Mouse (Mus musculus) c-Kit-positive CD71-positive TER-119-negative erythroid progenitor cells, embryonic 14.5 days (primary cell): ENCODE measurements around the gene Gm37240.

ENCODE experiments used
- DNase-seq: peaks from one replicate; pipeline ENCODE4 v3.0.0-alpha.2; 2013; ENCODE audit warnings: low read depth

Gene Gm37240

DNA sequence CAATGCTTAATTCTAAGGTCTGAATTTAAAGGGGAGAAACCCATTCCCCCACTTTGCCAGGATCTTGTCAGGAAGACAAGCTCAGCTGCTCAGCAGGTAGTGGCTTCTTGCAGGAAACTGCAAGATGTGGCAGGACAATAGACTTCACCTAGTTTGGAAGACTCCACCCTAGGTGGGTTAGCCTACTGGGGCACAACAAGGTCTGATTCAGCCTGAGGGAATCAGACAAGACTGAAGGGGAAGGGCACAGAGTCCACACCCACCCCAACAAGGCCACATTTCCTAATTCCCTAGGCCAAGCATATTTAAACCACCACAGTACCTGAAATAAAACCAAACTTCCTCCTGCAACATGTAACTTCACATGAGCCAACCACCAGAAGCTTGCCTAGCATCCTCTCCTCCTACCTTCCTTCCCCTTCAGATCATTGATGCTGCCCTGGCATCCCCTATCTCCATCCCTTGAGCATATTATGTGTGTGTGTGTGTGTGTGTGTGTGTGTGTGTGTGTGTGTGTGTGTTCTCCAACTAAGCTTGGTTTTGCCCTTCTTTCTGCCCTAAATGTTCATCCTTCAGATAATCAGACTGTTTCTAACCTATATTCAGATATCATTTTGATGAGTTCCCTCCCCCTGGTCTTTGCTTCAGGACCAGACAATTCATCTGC lies 489.4 kb downstream of the Gm37240 start:
- DNase-seq: no peak

- DNase-seq: no peak
These were observed 493.9 kb downstream of the Gm37240 start for GRCm38 (mm10) chr3:85393395-85393794.

DNA sequence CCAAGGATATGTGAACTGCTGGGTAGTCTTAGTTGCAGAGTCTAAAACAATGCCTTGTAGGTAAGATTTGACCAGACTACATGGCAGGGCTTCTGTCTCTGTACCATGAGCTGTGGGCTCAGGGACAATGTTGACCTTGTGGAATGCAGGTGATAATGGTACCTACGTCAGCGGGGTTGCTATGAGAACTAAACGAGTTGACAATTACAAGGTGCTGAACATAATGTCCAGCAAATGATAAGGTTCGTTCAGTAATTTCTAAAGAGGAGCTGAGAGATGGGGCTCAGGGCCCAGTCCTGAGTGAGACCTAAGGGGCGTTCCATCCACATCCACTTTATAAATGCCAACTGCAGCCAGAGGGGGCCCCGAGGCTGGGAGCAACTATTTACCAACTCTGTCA lies 495.6 kb downstream of the Gm37240 start:
- no peak for DNase-seq

DNA sequence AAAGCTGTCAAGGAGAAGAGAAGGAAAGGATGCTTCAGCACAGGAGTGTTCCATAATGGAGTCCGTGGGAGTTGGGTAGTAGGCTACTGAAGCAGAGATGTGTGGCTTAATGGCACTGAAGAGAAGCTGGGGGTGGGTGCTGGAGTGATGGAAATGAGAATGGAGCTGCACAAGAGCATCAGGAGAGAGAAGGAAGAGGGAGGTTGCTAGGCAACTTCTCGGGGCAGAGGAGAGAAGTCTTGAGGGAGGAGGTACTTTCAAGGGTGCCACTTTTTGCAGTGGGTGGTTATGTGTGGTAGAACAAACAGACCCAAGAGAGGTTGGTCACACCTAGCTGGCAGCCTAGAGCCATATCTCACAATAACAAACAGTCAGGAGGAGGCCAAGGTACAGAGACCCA lies 496.2 kb downstream of the Gm37240 start:
- DNase-seq: no peak

DNA sequence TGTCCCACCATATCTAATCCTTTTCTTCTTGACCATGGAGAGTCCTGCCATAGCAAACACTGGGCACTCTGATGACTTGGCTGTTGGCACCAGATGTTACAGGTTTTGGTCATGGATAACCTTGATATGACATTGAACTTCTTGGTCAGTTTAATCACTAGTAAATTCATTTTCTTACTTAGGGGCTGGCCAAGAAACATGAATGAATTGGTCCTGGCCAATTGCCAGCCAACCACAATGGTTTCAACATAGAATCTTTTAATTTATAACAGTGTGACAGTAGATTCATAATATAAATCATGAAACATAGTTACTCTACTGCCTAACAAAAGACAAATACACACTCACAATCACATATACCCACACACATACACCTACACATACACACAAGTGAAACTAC lies 501.9 kb downstream of the Gm37240 start:
- no peak for DNase-seq

GRCm38 (mm10) chr3:85383330-85383729 lies 504.0 kb downstream of the Gm37240 start:
- DNase-seq: no peak

DNA sequence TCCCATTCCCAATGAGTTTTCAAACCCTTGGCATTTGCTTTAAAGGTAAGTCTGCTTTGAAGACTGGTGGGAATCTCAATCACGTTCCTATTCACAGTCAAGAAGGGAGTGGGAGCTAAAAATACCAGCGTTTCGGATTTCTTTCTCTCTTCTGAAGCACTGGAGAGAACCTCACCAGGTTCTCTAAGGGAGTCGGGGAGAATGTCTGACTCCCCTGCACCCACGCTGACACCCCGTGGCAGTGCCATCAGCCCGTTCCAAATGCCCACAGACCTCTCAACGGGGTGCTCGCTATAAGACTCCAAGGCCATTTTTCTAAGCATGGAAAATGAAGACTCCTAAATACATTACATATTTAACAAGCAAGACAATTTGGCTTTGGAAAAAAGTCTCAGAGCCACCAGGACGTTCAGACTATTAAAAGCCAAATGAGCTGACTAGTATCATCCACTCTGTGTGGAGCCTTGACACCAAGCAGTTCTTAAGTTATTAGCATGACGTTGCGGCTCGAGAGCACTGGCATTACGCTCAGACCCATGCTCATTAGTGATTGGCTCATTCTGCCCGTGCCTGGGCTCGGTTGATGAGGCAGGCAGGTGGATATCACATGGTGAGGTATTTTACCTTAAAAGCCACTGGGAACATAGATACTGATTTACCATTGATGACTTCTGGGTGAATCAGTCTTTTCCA lies 508.5 kb downstream of the Gm37240 start:
- DNase-seq: no peak

DNA sequence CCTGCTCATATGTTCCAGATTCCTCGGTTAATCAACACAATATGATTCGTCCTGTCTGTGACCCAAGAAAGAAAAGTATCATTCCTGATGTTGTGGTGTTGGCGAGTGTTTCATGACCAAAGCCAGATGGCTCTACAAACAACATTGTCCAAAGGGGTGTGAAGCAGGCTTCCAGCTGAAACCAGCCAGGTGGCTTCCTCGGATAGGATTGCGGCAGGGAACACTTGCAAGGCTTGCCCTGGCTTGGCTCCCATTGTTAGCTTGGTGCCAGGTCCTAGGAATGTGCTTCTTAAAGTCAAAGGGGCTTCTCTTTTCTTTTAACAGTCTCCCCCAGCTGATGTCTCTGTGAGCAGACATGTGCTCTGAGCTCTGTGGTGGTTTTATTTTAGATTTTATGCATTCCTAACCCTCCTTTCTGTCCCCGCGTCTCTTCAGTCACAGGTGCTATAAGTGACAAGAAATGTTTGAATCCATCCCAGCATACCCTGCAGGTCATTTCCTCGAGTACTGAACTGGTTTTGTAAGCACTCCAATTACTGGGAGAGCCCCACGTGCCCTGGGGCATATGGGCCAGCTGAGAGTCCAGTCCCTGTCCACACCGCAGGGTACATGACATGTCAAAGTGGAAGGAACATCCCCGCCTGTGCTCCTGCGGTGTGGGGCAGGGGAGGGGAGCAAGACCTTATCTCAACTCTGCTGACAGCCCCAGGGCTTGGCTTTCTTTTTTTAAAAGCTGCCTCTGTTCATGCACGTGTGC lies 509.2 kb downstream of the Gm37240 start:
- no peak for DNase-seq

GRCm38 (mm10) chr3:85377505-85377904 lies 509.8 kb downstream of the Gm37240 start:
- no peak for DNase-seq

DNA sequence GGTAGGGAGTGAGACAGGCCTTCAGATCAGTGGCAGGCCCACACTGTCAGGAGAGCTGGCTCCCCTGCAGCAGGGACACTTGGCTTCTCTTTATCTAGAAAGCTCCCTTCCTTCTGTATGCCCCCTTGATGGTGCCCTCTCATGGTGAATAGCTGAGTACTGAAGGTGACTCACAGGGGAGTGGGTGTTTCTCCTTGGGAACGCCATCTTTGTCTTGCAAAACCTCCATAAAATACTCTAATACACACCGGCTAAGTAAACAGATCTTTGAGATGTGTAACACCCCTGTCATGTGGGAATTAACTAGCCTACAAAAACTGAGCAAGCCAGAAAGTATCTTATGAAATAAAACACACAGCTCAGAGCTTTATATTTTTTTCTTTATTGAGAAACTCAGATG lies 510.8 kb downstream of the Gm37240 start:
- no peak for DNase-seq

- DNase-seq: no peak
These were observed 514.3 kb downstream of the Gm37240 start for GRCm38 (mm10) chr3:85373039-85373438.

DNA sequence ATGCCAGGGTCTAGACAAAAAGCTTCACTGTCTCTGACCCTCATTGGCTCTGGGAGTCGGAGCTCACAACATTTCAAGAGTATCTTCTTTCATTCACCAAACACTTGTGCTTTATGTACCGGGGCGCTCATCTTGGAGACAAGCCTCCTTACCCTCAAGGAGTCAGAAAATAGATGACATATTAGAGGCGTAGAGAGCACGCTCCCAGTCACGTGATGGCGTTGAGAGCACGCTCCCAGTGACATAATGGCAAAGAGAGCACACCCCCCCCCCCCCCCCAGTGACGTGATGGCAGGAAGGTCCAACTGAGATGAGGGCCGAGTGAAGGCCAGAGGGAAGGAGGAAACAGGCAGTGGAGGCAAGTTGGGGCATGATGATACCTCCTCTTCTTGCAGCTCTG lies 517.5 kb downstream of the Gm37240 start:
- no peak for DNase-seq

DNA sequence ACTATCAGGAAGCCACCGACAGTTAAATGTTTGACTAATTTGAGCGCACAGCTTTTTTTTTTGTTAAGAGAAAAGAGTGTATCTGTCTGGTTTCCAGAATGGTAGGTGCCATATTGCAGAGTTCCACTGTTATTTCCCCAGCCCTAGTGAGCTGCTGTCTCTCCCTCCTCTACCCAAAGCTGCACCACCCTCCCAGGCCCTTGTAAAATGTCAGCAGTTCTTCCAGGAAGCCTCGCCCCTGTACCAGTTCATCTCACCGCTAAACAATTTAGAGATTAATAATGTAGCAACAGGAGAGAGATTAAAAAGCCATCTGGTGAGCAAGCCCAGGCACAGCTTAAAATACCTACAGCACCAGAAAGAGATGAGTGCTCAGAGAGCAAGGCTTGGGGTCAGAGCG lies 518.2 kb downstream of the Gm37240 start:
- no peak for DNase-seq

GRCm38 (mm10) chr3:85368354-85369120 lies 518.8 kb downstream of the Gm37240 start:
- DNase-seq: no peak

DNA sequence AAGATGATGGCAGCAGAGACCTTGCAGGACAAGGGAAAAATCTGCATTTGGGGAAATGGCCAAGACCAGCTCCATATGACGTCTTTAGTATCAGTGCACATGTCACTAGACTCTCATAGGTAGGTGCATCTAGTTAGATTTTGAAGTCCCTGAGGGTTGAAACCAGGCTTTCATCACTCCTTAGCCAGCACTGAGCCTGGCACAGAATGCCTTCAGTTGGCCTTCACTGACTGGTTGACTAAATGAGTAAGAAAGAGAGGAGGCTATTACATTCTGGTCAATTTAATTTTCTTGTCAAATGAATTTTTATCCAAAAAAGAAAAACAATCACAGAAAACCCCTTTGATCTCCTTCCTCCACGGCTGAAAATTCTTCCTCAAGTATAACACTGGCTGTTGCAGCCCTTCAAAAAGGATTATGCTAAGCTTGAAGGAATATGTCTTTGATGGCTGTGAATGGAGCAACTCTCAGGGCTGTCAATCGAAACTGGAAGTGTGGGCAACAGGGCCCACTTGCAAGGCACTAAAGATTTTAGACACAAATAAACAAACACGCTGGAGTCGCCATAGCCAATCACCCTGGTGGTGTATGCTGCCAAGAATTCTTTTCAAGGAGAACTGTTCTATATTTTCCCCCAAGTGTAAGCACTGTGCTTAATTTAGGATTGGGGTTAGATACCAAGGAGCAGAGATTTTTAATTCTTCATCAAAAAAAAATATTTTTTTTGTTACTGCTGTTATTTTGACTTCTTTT lies 522.6 kb downstream of the Gm37240 start:
- DNase-seq: no peak

DNA sequence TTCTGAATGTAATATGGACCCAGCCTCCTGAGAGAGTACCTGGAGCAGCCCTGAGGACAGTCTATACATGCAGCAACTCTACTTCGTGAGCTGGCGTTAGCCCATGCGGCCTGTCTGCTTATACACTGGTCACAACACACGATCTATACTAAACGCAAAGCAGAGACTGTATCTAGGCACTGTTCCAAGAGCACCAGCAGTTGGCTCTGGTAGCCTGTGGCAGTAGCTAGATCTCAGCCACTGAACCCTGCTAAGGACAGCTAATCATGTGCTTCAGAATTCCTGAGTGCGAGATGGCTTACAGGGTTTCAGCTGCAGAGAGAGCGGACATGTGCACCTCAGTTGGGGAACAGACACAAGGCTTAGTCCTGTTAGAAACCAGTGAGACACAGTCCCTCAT lies 524.4 kb downstream of the Gm37240 start:
- no peak for DNase-seq

GRCm38 (mm10) chr3:85356373-85356772 lies 530.9 kb downstream of the Gm37240 start:
- no peak for DNase-seq

DNA sequence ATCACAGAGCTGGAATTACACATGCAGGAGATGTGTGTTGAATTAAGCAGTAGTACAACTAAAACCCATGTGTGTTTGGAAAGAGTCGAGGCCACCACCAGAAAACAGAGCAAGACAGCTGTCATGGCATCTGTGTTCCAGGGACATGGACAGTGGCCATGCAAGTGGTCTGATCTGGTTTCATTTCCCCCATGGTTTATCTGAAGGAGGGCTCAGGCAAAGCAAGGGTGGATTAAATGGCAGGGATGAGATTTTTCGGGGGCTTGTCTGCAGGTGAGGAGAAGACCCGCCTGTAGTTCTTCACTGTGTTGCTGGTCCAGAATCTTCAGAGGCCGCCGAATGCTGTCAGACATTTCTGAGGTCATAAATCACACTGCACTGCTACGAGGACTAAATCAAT lies 539.3 kb downstream of the Gm37240 start:
- no peak for DNase-seq

- no peak for DNase-seq
These were observed 546.0 kb downstream of the Gm37240 start for GRCm38 (mm10) chr3:85341103-85341860.

GRCm38 (mm10) chr3:85340491-85340890 lies 546.8 kb downstream of the Gm37240 start:
- DNase-seq: no peak

DNA sequence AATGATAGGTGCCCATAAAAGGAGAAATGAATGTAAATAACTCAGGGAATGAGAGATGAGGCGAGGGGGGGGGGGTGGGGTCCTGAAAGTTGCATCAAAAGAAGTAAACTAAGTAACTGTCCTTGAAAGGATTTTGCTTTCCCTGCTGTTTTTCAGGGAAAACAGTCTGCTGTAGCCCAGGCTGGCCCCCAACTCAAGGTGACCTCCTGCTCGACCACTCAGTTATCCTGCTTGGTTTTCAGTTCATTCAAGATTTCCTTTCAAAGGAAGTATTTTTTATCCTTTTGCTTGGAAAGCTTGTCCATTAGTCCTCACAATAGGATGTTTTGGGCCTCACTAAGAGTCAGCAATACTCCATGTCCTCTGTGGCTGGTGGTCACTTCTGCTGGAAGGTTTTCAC lies 547.4 kb downstream of the Gm37240 start:
- DNase-seq: no peak
